Mouse (Mus musculus): ENCODE measurements at regions not wholly inside any gene's neighbourhood (a gene's known extent, or its start where the extent isn't known, plus 50 kb on each side); places are given as distances from the start of the nearest gene placed in this dataset.
"Not testable (repeated sequence)": the region's sequence is repeated elsewhere in the genome, so short reads cannot be mapped to it uniquely, and the experiment has no call there.

- Histone ChIP-seq H3K27me3 (no peaks in the 10 kb centered on the region), H3K4me3 (no peak overlapping the region), H3K4me2 (no peak overlapping the region), H3K36me3 (no peaks in the 10 kb centered on the region), H3K9ac (no peak overlapping the region), H3K27ac (no peak overlapping the region), H3K4me1 (no peaks in the 10 kb centered on the region), H3K9me3 (no peaks in the 10 kb centered on the region)
- WGBS = 84% methylated on average over 2 of the region's 2 CpGs
- no peak for ATAC-seq (ENCODE audit: insufficient number of reproducible peaks, insufficient read depth, low FRiP score, low TSS enrichment, low read depth)
Observed at GRCm38 (mm10) chr1:189156906-189157305, 149.3 kb upstream of the Kctd3 start.

GRCm38 (mm10) chr1:189154376-189154775 lies 146.7 kb upstream of the Kctd3 start:
- Histone ChIP-seq H3K9ac (no peak overlapping the region), H3K4me2 (no peak overlapping the region), H3K4me1 (no peaks in the 10 kb centered on the region), H3K27ac (no peak overlapping the region), H3K4me3 (no peak overlapping the region), H3K9me3 (no peaks in the 10 kb centered on the region), H3K36me3 (no peaks in the 10 kb centered on the region), H3K27me3 (no peaks in the 10 kb centered on the region)
- ATAC-seq (ENCODE audit: insufficient number of reproducible peaks, insufficient read depth, low FRiP score, low TSS enrichment, low read depth) = no peak
- 78% methylated on average over 2 of the region's 2 CpGs for WGBS

GRCm38 (mm10) chr1:189153150-189153549 lies 145.5 kb upstream of the Kctd3 start:
- no peaks in the 10 kb centered on the region for H3K9me3 ChIP-seq
- no peak overlapping the region for H3K27ac ChIP-seq
- WGBS = 87% methylated on average over 10 of the region's 10 CpGs
- H3K36me3 ChIP-seq = no peaks in the 10 kb centered on the region
- no peak overlapping the region for H3K9ac ChIP-seq
- no peak overlapping the region for H3K4me2 ChIP-seq
- H3K4me3 ChIP-seq = no peak overlapping the region
- ATAC-seq (ENCODE audit: insufficient number of reproducible peaks, insufficient read depth, low FRiP score, low TSS enrichment, low read depth) = no peak
- no peaks in the 10 kb centered on the region for H3K4me1 ChIP-seq
- H3K27me3 ChIP-seq = no peaks in the 10 kb centered on the region

GRCm38 (mm10) chr1:189142982-189143451 lies 135.4 kb upstream of the Kctd3 start:
- Histone ChIP-seq H3K4me2 (no peak overlapping the region), H3K9ac (no peak overlapping the region), H3K4me1 (peaks cover 7% of the 10 kb centered on the region; the same call in 1 of the 2 replicates)

GRCm38 (mm10) chr1:189142551-189142950 lies 134.9 kb upstream of the Kctd3 start:
- no peak overlapping the region for H3K9ac ChIP-seq
- H3K4me2 ChIP-seq = no peak overlapping the region
- H3K4me1 ChIP-seq = peaks cover 7% of the 10 kb centered on the region; the same call in 1 of the 2 replicates
- H3K9me3 ChIP-seq = no peaks in the 10 kb centered on the region
- no peaks in the 10 kb centered on the region for H3K27me3 ChIP-seq
- H3K27ac ChIP-seq = no peak overlapping the region
- ATAC-seq (ENCODE audit: insufficient number of reproducible peaks, insufficient read depth, low FRiP score, low TSS enrichment, low read depth) = no peak
- H3K36me3 ChIP-seq = no peaks in the 10 kb centered on the region
- WGBS = 45% methylated on average over 7 of the region's 7 CpGs
- H3K4me3 ChIP-seq = no peak overlapping the region

More at GRCm38 (mm10) chr1:189142982-189143451, 135.4 kb upstream of the Kctd3 start:
- no peaks in the 10 kb centered on the region for H3K27me3 ChIP-seq
- no peak overlapping the region for H3K27ac ChIP-seq
- ATAC-seq (ENCODE audit: insufficient number of reproducible peaks, insufficient read depth, low FRiP score, low TSS enrichment, low read depth) = no peak
- H3K4me3 ChIP-seq = no peak overlapping the region
- no peaks in the 10 kb centered on the region for H3K9me3 ChIP-seq
- no peaks in the 10 kb centered on the region for H3K36me3 ChIP-seq
- WGBS = 33% methylated on average over 9 of the region's 9 CpGs

- Histone ChIP-seq H3K4me2 (no peak overlapping the region), H3K9ac (no peak overlapping the region), H3K4me1 (peaks cover 7% of the 10 kb centered on the region; the same call in 1 of the 2 replicates), H3K4me3 (no peak overlapping the region), H3K27ac (no peak overlapping the region), H3K9me3 (no peaks in the 10 kb centered on the region), H3K36me3 (no peaks in the 10 kb centered on the region), H3K27me3 (no peaks in the 10 kb centered on the region)
- ATAC-seq (ENCODE audit: insufficient number of reproducible peaks, insufficient read depth, low FRiP score, low TSS enrichment, low read depth) = 0 out of 2 replicates have a peak, but pooled peaks have one; percentile 52
- 74% methylated on average over 9 of the region's 9 CpGs for WGBS
Observed at GRCm38 (mm10) chr1:189141694-189142093, 134.1 kb upstream of the Kctd3 start.

GRCm38 (mm10) chr1:189136731-189137385 lies 129.2 kb upstream of the Kctd3 start:
- WGBS = 80% methylated on average over 7 of the region's 7 CpGs
- Histone ChIP-seq H3K9ac (no peak overlapping the region), H3K36me3 (no peaks in the 10 kb centered on the region), H3K4me1 (no peaks in the 10 kb centered on the region), H3K27ac (no peak overlapping the region), H3K27me3 (no peaks in the 10 kb centered on the region), H3K4me2 (no peak overlapping the region), H3K9me3 (no peaks in the 10 kb centered on the region), H3K4me3 (no peak overlapping the region)
- no peak for ATAC-seq (ENCODE audit: insufficient number of reproducible peaks, insufficient read depth, low FRiP score, low TSS enrichment, low read depth)

- Histone ChIP-seq H3K4me3 (no peak overlapping the region), H3K9ac (no peak overlapping the region), H3K27me3 (no peaks in the 10 kb centered on the region), H3K27ac (no peak overlapping the region), H3K4me2 (no peak overlapping the region), H3K36me3 (no peaks in the 10 kb centered on the region), H3K4me1 (no peaks in the 10 kb centered on the region), H3K9me3 (no peaks in the 10 kb centered on the region)
- ATAC-seq (ENCODE audit: insufficient number of reproducible peaks, insufficient read depth, low FRiP score, low TSS enrichment, low read depth) = no peak
- WGBS = 75% methylated on average over 4 of the region's 4 CpGs
Observed at GRCm38 (mm10) chr1:189135826-189136225, 128.2 kb upstream of the Kctd3 start.

- no peaks in the 10 kb centered on the region for H3K27me3 ChIP-seq
- no peak overlapping the region for H3K4me3 ChIP-seq
- H3K4me1 ChIP-seq = no peaks in the 10 kb centered on the region
- ATAC-seq (ENCODE audit: insufficient number of reproducible peaks, insufficient read depth, low FRiP score, low TSS enrichment, low read depth) = no peak
- no peak overlapping the region for H3K4me2 ChIP-seq
- 90% methylated on average over 2 of the region's 2 CpGs for WGBS
- no peak overlapping the region for H3K27ac ChIP-seq
- H3K9ac ChIP-seq = no peak overlapping the region
- no peaks in the 10 kb centered on the region for H3K36me3 ChIP-seq
- no peaks in the 10 kb centered on the region for H3K9me3 ChIP-seq
Observed at GRCm38 (mm10) chr1:189128706-189129105, 121.1 kb upstream of the Kctd3 start.

GRCm38 (mm10) chr1:189128246-189128645 lies 120.6 kb upstream of the Kctd3 start:
- whole genome bisulfite sequencing = 73% methylated on average over 5 of the region's 5 CpGs
- not testable (repeated sequence) for H3K27me3 ChIP-seq; H3K27ac ChIP-seq; H3K4me1 ChIP-seq; ATAC-seq (ENCODE audit: insufficient number of reproducible peaks, insufficient read depth, low FRiP score, low TSS enrichment, low read depth); H3K36me3 ChIP-seq; H3K9ac ChIP-seq; H3K4me2 ChIP-seq; H3K9me3 ChIP-seq; H3K4me3 ChIP-seq

GRCm38 (mm10) chr1:189127367-189127766 lies 119.7 kb upstream of the Kctd3 start:
- Histone ChIP-seq H3K27ac (no peak overlapping the region), H3K4me1 (no peaks in the 10 kb centered on the region), H3K4me2 (no peak overlapping the region), H3K4me3 (no peak overlapping the region), H3K27me3 (no peaks in the 10 kb centered on the region), H3K9ac (no peak overlapping the region), H3K36me3 (no peaks in the 10 kb centered on the region), H3K9me3 (no peaks in the 10 kb centered on the region)
- ATAC-seq (ENCODE audit: insufficient number of reproducible peaks, insufficient read depth, low FRiP score, low TSS enrichment, low read depth) = no peak
- 33% methylated on average over 5 of the region's 5 CpGs for WGBS

- Histone ChIP-seq H3K9ac (no peak overlapping the region), H3K9me3 (no peaks in the 10 kb centered on the region), H3K4me3 (no peak overlapping the region), H3K4me2 (no peak overlapping the region), H3K27ac (no peak overlapping the region), H3K27me3 (no peaks in the 10 kb centered on the region), H3K4me1 (no peaks in the 10 kb centered on the region), H3K36me3 (no peaks in the 10 kb centered on the region)
- ATAC-seq (ENCODE audit: insufficient number of reproducible peaks, insufficient read depth, low FRiP score, low TSS enrichment, low read depth) = no peak
- 78% methylated on average over 6 of the region's 6 CpGs for WGBS
Observed at GRCm38 (mm10) chr1:189119941-189120735, 112.5 kb upstream of the Kctd3 start.

Data from embryonic facial prominence, embryonic 13.5 days (tissue).